Mouse (Mus musculus) lung, postnatal 0 days (tissue): ENCODE measurements at regions not wholly inside any gene's neighbourhood (a gene's known extent, or its start where the extent isn't known, plus 50 kb on each side); places are given as distances from the start of the nearest gene placed in this dataset.

Source experiments
- ATAC-seq: fragments of 200-750 bp; cut with Nextera tagmentation; 2 replicates; pipeline ENCODE4 v1.8.0; 2017; ENCODE audit warnings: moderate library complexity
- DNase-seq: peaks from one replicate; pipeline ENCODE4 v3.0.0-alpha.2; 2016; ENCODE audit warnings: low spot score
- H3K27ac ChIP-seq: fragments of 300-500 bp; sonication (generic); 2 replicates; pipeline ENCODE4 v1.5.1; 2014; ENCODE audit warnings: antibody characterized with exemption, mild to moderate bottlenecking, low read length, mixed read lengths
- H3K27me3 ChIP-seq: fragments of 300-500 bp; sonication (generic); replicated peaks from 2 replicates; pipeline ENCODE4 v1.6.1; 2014; ENCODE audit warnings: low read length, mixed read lengths; ENCODE audit not compliant: insufficient read depth
- H3K36me3 ChIP-seq: fragments of 300-500 bp; sonication (generic); 2 replicates; pipeline ENCODE4 v1.6.1; 2014; ENCODE audit warnings: low read length, mixed read lengths; ENCODE audit not compliant: insufficient read depth
- H3K4me1 ChIP-seq: fragments of 300-500 bp; sonication (generic); 2 replicates; pipeline ENCODE4 v1.6.1; 2014; ENCODE audit warnings: antibody characterized with exemption, low read depth, low read length, mixed read lengths; ENCODE audit not compliant: insufficient read depth
- H3K4me2 ChIP-seq: fragments of 300-500 bp; sonication (generic); replicated peaks from 2 replicates; pipeline ENCODE4 v1.6.1; 2014; ENCODE audit warnings: low read depth, mild to moderate bottlenecking, low read length, moderate library complexity, mixed read lengths
- H3K4me3 ChIP-seq: fragments of 300-500 bp; sonication (generic); 2 replicates; pipeline ENCODE4 v1.5.1; 2014; ENCODE audit warnings: low read depth, low read length
- H3K9ac ChIP-seq: fragments of 300-500 bp; sonication (generic); replicated peaks from 2 replicates; pipeline ENCODE4 v1.6.1; 2014; ENCODE audit warnings: low read depth, mild to moderate bottlenecking
- H3K9me3 ChIP-seq: fragments of 300-500 bp; sonication (generic); 2 replicates; pipeline ENCODE4 v1.6.1; 2016; ENCODE audit warnings: low read length, mixed read lengths
- CTCF ChIP-seq: IDR thresholded peaks from 2 replicates; pipeline ENCODE4 v1.5.1; 2016; ENCODE audit warnings: antibody characterized with exemption, mild to moderate bottlenecking
- EP300 ChIP-seq: IDR thresholded peaks from 2 replicates; pipeline ENCODE4 v1.6.1; 2016; ENCODE audit warnings: antibody characterized with exemption, mild to moderate bottlenecking, control low read depth
- WGBS: fragments of 180-500 bp; shearing (Covaris S2); extraction: QIAGEN DNeasy Blood & Tissue Kit; methylation state at CpG from one replicate; pipeline ENCODE4 v1.1.7; 2014; 5-methylcytosine and 5-hydroxymethylcytosine counted together

DNA sequence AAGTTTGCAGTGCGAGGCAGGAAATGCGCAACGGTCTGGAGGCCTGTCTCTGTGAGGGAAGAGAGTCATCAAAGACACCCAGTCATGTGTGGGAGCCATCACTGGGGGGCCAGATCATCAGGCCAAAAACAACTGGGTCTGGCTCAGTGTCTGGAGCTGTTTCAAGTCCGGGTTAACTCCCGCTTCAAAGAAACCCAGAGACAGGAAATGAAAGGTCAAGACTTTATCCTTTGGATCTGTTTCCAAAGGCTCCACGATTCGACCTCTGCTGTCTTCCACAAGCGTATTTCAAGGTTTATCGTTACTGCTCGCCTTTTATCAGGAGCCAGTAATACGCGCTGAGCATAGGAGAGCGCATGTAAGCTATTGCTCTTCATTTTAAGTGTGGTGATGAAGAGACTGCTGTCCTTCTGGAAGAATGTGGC is 325.7 kb downstream of the Adamts20 start:
- no peak for TF ChIP-seq CTCF
- peak; percentile 54; the same call in 1 of the 2 replicates for TF ChIP-seq EP300
- DNase-seq (peak; percentile 78), ATAC-seq (peak; percentile 86)
- Histone ChIP-seq H3K9me3 (no peaks in the 10 kb centered on the region), H3K4me3 (no peak overlapping the region), H3K4me2 (0 out of 2 replicates have a peak overlapping the region, but pooled peaks have one; percentile 8), H3K9ac (no peak overlapping the region), H3K36me3 (no peaks in the 10 kb centered on the region), H3K27me3 (no peaks in the 10 kb centered on the region), H3K4me1 (no peaks in the 10 kb centered on the region), H3K27ac (0 out of 2 replicates have a peak overlapping the region, but pooled peaks have one; percentile 38)
- 38% methylated on average over 13 of the region's 13 CpGs for WGBS

GRCm38 (mm10) chr15:94137159-94137952 is 327.9 kb downstream of the Adamts20 start:
- DNase-seq (no peak), ATAC-seq (no peak)
- H3K36me3 ChIP-seq = no peaks in the 10 kb centered on the region
- no peaks in the 10 kb centered on the region for H3K4me1 ChIP-seq
- H3K27ac ChIP-seq = no peak overlapping the region
- TF ChIP-seq CTCF (no peak), EP300 (no peak)
- 70% methylated on average over 27 of the region's 27 CpGs for WGBS
- H3K9me3 ChIP-seq = no peaks in the 10 kb centered on the region
- no peak overlapping the region for H3K9ac ChIP-seq
- H3K27me3 ChIP-seq = no peaks in the 10 kb centered on the region
- H3K4me3 ChIP-seq = no peak overlapping the region
- H3K4me2 ChIP-seq = no peak overlapping the region

GRCm38 (mm10) chr15:94112801-94113200 is 352.4 kb downstream of the Adamts20 start:
- H3K9ac ChIP-seq = no peak overlapping the region
- H3K36me3 ChIP-seq = no peaks in the 10 kb centered on the region
- H3K4me2 ChIP-seq = no peak overlapping the region
- no peaks in the 10 kb centered on the region for H3K27me3 ChIP-seq
- ATAC-seq (no peak), DNase-seq (no peak)
- H3K9me3 ChIP-seq = no peaks in the 10 kb centered on the region
- TF ChIP-seq EP300 (no peak), CTCF (no peak)
- H3K4me3 ChIP-seq = no peak overlapping the region
- H3K4me1 ChIP-seq = no peaks in the 10 kb centered on the region
- H3K27ac ChIP-seq = no peak overlapping the region
- WGBS = 70% methylated on average over 5 of the region's 5 CpGs

- Histone ChIP-seq H3K27ac (no peak overlapping the region), H3K36me3 (no peaks in the 10 kb centered on the region), H3K4me2 (no peak overlapping the region), H3K27me3 (no peaks in the 10 kb centered on the region), H3K4me3 (no peak overlapping the region), H3K9ac (no peak overlapping the region), H3K4me1 (no peaks in the 10 kb centered on the region), H3K9me3 (no peaks in the 10 kb centered on the region)
- ATAC-seq = no peak; the same call in 1 of the 2 replicates
- TF ChIP-seq EP300 = no peak
- no peak for TF ChIP-seq CTCF
- no peak for DNase-seq
- WGBS = 25% methylated on average over 2 of the region's 2 CpGs
Measured at GRCm38 (mm10) chr15:94107186-94107716, 358.0 kb downstream of the Adamts20 start.

DNA sequence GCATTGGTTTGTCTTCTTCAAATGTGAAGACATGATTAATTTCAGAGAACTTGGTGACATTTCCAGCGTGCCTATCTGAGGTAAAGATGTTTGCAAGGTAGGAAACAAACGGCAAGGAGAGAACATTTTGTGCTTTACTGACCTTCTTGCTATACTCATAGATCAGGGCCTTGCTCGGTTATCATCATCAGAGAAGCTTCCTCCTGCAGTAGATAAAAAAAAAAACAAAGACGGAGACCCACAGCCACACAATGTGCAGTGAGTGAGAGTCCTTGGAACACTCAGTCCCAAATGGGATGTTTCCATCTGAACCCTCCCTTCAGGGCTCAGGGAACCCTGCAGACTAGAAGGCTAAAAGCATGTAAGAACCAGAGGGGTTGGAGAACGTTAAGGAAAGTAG is 374.6 kb downstream of the Adamts20 start:
- 74% methylated on average over 5 of the region's 5 CpGs for WGBS
- H3K4me1 ChIP-seq = no peaks in the 10 kb centered on the region
- H3K36me3 ChIP-seq = no peaks in the 10 kb centered on the region
- no peaks in the 10 kb centered on the region for H3K27me3 ChIP-seq
- no peak overlapping the region for H3K4me3 ChIP-seq
- no peak for DNase-seq
- no peak overlapping the region for H3K4me2 ChIP-seq
- no peaks in the 10 kb centered on the region for H3K9me3 ChIP-seq
- TF ChIP-seq EP300 = no peak
- no peak for TF ChIP-seq CTCF
- H3K27ac ChIP-seq = no peak overlapping the region
- no peak for ATAC-seq
- no peak overlapping the region for H3K9ac ChIP-seq

DNA sequence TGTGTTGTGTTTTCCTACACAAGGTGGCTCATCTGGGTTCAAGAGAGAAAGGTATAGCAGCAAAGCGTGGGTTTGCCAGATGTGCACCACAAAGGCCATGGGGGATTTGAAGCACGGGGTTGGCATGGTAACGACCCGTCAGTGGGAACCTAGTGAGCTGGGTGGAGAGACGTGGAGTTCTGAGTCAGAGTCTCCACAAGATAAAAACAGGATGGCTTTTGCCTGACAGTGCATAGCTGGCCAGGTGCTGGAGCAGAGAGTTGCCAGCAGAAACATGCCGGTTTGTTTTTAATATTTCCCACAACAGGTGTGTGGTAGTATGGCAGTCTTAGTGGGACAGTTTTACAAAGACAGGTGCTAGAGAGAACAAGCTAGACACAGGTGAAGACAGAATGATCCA is 375.4 kb downstream of the Adamts20 start:
- Histone ChIP-seq H3K36me3 (no peaks in the 10 kb centered on the region), H3K4me1 (no peaks in the 10 kb centered on the region), H3K4me3 (no peak overlapping the region), H3K4me2 (no peak overlapping the region), H3K27me3 (no peaks in the 10 kb centered on the region), H3K9ac (no peak overlapping the region), H3K9me3 (no peaks in the 10 kb centered on the region), H3K27ac (no peak overlapping the region)
- no peak for TF ChIP-seq CTCF
- TF ChIP-seq EP300 = no peak
- DNase-seq (no peak), ATAC-seq (no peak)
- WGBS = 71% methylated on average over 6 of the region's 6 CpGs
